Mouse (Mus musculus): ENCODE data around the gene Stk4. TPM values are rescaled to one million over a fixed set of nuclear protein-coding genes. Genes with fewer than 3 reads are reported as not detected.

Stk4 gene
- polyA plus RNA-seq, 1 experiment from 2014 or later = 14.0 TPM

Other genes starting within 250 kb of the Stk4 start
- 0.05 TPM in 2 replicates for gene Ccn5, start 249.5 kb upstream of the Stk4 start, polyA plus RNA-seq (2015; fragmentation: Nextera tagmentation; extraction: Ambion mirVana)
- not detected in 2 replicates for gene Kcnk15, start 216.7 kb upstream of the Stk4 start, polyA plus RNA-seq (2015; fragmentation: Nextera tagmentation; extraction: Ambion mirVana)
- 0.18 and 0.26 TPM in 2 replicates for gene Rims4, start 151.6 kb upstream of the Stk4 start, polyA plus RNA-seq (2015; fragmentation: Nextera tagmentation; extraction: Ambion mirVana)
- 82.9 and 84.8 TPM in 2 replicates for gene Ywhab, start 75.4 kb upstream of the Stk4 start, polyA plus RNA-seq (2015; fragmentation: Nextera tagmentation; extraction: Ambion mirVana)
- 0.20 and 0.34 TPM in 2 replicates for gene Pabpc1l, start 44.9 kb upstream of the Stk4 start, polyA plus RNA-seq (2015; fragmentation: Nextera tagmentation; extraction: Ambion mirVana)
- 16.2 and 16.9 TPM in 2 replicates for gene Tomm34, start 847 bp downstream of the Stk4 start, polyA plus RNA-seq (2015; fragmentation: Nextera tagmentation; extraction: Ambion mirVana)
- not detected in 2 replicates for gene Kcns1, start 100.8 kb downstream of the Stk4 start, polyA plus RNA-seq (2015; fragmentation: Nextera tagmentation; extraction: Ambion mirVana)
- not detected in 2 replicates for gene Wfdc5, start 112.4 kb downstream of the Stk4 start, polyA plus RNA-seq (2015; fragmentation: Nextera tagmentation; extraction: Ambion mirVana)
- gene Wfdc12, start 120.3 kb downstream of the Stk4 start, polyA plus RNA-seq (2015; fragmentation: Nextera tagmentation; extraction: Ambion mirVana) = not detected in 2 replicates
- gene Wfdc15a, start 129.8 kb downstream of the Stk4 start, polyA plus RNA-seq (2015; fragmentation: Nextera tagmentation; extraction: Ambion mirVana) = not detected in 2 replicates
- gene Wfdc15b, start 151.3 kb downstream of the Stk4 start, polyA plus RNA-seq (2015; fragmentation: Nextera tagmentation; extraction: Ambion mirVana) = 0.45 TPM in 1 of 2 replicates, not detected in the other
- not detected in 2 replicates for gene Svs2, start 168.1 kb downstream of the Stk4 start, polyA plus RNA-seq (2015; fragmentation: Nextera tagmentation; extraction: Ambion mirVana)
- gene Svs3b, start 186.3 kb downstream of the Stk4 start, polyA plus RNA-seq (2015; fragmentation: Nextera tagmentation; extraction: Ambion mirVana) = not detected in 2 replicates
- gene Svs4, start 208.1 kb downstream of the Stk4 start, polyA plus RNA-seq (2015; fragmentation: Nextera tagmentation; extraction: Ambion mirVana) = not detected in 2 replicates
- gene Svs3a, start 218.9 kb downstream of the Stk4 start, polyA plus RNA-seq (2015; fragmentation: Nextera tagmentation; extraction: Ambion mirVana) = not detected in 2 replicates
- gene Svs6, start 246.4 kb downstream of the Stk4 start, polyA plus RNA-seq (2015; fragmentation: Nextera tagmentation; extraction: Ambion mirVana) = not detected in 2 replicates

Data from liver, embryonic 16.5 days (tissue).